Mouse (Mus musculus) thymus, postnatal 10 days (tissue): ENCODE measurements around the gene Shb.

ENCODE experiments used
- DNase-seq, 2 experiments: peaks; one replicate each; pipeline ENCODE4 v3.0.0; 2021; ENCODE audit warnings: low spot score in 2 of 2

Shb gene

GRCm38 (mm10) chr4:45527562-45528354, 4.5 kb downstream of the Shb start:
- peak in 1 of 2 experiments; percentile 17 for DNase-seq

DNA sequence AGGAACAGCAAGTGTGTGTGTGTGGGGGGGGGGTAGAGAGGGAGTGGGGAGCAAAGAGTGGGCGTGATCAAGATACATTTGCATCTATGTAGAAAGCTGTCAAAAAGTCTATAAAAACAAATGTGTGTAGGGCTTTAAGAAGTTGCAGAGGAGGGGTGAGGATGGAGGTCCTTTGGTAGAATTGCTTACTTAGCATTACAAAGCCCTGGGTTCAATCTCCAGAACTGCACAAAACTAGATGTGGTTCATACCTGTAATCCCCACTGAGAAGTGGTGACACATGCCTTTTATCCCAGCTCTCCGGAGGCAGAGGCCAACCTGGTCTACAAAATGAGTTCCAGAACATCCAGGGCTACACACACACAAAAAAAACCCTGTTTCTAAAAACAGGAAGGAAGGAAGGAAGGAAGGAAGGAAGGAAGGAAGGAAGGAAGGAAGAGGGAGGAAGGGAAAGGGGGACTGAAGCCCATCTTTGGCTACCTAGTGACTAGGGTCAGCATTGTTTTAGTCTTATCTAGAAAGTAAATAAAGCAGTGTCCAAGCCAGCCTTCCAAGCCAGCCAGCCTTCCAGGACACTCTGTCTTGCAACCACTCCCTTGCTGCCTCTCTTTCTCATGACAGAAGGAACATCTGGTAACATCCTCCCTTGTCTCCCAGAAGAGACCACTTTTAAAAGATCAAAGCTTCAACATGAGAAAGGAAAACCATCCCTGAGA, 5.3 kb downstream of the Shb start:
- DNase-seq = no peak

- no peak for DNase-seq
Observed at GRCm38 (mm10) chr4:45526175-45526574, 6.1 kb downstream of the Shb start.

GRCm38 (mm10) chr4:45525541-45525940, 6.7 kb downstream of the Shb start:
- no peak for DNase-seq

- DNase-seq = no peak
Observed at GRCm38 (mm10) chr4:45524602-45525001, 7.7 kb downstream of the Shb start.

DNA sequence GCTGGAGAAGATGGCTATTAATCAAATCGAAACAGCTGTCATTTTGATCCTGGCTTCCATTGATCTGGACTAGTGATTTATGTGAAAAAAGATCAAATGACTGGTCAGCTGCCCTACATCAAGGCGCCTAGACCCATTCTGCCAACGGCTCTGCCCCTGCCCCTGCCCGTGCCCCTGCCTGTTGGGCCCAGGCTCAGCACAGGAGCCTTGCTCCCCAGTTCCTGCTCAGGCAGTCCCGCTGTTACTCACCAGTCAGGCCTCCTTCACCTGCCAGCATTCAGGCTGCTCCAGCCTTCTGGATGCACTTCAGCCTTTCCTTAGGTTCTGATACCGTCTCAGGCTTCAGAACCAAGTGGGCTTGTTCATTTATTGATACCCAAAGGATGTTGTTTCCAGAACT, 8.9 kb downstream of the Shb start:
- no peak for DNase-seq

DNA sequence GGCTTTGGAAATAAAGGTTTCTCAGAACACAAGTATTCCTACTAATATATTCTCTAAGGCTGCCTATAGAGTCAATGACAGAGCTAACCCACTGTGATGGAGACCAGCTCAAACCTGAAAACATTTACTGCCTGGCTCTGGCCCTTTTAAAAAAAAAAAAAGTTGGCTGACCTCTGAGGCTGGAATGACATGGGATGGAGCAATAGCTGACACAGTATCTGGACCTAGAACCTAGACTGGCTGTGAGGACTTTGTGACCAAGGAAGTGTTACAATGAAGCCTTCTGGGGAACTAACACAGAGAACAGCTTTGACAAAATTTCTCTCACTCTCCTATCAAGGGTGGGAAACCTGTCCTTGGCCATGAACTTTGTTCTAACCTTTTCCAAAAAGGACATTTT, 9.3 kb downstream of the Shb start:
- DNase-seq = no peak

DNA sequence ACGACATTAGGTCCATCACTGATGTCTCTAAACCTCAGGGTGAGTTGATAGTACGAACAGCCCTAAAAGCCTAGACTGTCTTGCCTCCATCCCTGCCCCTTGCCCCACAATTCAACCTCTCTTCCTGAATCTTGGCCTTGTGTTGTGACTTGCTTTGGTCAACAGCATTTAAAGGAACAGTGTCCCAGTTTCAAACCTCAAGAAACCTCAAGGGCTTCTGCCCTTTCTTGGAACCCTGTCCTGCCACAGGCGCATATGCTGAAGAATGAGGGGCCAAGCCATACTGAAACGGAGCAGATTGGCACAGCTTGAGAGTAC, 9.7 kb downstream of the Shb start:
- DNase-seq = no peak

DNA sequence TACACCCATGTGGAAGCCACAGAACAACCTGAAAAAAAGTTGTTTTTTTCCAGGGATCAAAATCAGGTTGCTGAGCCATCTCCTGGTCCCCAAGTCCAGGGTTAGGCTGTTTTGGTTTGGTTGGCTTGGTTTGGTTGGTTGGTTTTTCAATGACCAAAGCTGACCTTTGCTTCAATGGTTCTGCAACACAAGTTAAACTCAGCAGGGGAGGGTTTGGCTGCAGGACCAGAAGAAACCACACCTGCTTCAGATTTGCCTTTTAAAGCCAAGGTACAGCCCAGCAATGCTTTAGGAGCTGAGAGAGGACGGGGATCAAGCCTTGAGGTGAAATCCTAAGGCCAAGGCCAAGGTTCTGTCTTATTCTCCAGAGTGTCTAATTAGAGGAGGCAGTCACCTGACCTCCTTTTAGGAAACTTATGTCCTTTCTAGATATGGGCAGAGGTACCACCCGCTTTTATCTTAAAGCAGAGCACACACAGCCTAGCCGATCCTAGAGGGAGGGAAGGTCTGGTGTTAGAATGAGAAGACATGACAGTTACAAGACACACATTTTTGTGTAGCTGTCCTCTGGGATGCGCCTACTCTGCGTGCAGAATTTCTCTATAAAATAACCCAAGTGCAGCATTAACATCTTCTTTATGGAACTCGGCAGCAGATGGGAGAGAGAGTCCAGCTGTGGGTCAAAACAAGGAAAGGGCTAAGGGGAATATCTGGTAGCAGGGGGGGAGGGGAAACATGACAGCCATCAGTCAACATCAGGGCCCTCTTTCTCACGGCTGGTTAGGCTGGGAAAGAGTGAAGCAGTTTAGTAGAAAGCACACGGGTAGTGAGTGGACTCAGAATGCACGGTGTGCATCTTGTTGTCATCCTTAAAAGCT, 10.3 kb downstream of the Shb start:
- DNase-seq = no peak

GRCm38 (mm10) chr4:45520375-45520774, 11.9 kb downstream of the Shb start:
- DNase-seq = no peak

GRCm38 (mm10) chr4:45517399-45517798, 14.9 kb downstream of the Shb start:
- no peak for DNase-seq

- DNase-seq = no peak
Observed at GRCm38 (mm10) chr4:45515894-45516293, 16.4 kb downstream of the Shb start.

DNA sequence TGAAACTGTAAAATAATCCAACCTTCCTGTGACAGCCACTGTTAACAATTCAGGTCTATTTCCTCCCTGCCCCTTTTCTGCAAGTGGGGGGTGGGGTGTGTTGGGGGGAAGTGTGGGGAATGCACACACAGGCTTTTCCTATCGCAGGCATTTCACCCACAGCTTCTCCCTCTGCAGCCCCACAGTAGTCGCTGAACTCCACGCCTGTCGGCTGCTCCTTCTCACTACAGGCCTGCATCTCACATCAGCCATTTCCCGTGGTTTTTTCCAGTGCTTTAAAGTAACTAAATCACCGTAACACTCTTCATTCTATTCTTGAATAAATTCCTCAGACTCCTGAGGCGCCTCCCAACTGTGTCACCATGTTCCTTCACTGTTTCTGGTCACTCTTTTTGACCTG, 17.9 kb downstream of the Shb start:
- DNase-seq = no peak

- no peak for DNase-seq
Observed at GRCm38 (mm10) chr4:45513791-45514293, 18.4 kb downstream of the Shb start.

DNA sequence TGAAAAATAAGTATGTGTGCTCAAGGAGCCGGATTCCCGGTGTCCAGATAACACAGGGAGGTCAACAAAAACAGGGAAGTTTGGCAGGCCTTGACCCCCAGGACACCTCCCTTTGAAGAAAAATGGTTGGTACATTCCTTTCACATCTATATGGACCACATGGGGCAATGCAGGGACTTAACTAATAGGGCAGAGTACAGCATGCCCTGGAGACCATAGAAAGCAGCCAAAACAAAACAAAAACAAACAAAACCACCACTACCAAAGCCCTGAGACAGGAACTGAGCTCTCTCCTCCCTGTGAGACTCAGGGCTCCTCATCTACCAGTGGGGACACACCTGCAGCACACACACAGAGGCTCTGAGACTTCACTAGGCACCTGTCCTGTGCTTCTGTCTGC, 18.9 kb downstream of the Shb start:
- no peak for DNase-seq

DNA sequence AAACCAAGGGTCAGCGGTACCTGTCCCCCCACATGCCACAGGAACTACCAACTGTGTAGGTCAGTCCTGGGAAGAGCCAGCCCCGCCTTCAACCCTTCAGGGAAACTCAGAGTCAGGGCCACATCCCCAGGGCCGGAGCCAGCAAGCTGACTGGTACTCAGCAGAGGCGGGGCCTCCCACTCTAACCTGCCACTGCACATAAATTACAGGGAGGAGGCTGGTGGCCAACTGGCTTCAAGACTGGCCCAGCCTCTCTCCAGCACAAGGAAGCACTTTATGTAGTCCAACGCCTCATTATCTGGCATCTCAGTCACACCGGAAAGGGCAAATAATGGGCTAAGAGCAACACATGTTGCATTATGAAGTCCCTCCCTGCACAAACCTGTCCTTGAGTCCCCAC, 22.1 kb downstream of the Shb start:
- DNase-seq = no peak

DNA sequence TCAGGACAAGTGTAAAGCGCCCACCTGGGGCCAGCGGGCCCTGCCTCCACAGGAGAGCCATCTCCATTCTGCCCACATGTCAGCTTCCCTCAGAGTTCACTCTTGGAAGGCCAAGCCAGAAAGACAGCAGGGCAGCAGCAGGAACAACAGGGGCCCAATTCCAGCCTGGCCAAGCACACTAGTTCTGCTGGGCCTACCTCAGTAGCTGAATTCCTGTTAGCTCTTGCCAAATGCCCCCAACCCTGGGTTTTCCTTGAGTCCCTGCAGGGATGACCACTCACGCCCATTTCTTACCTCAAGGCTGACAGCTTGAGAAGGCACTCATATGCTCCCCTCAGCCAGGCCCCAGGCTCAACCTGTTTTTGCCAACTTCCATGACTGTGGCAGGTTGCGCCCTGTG, 22.9 kb downstream of the Shb start:
- no peak for DNase-seq

- DNase-seq = no peak
Observed at GRCm38 (mm10) chr4:45508469-45508868, 23.8 kb downstream of the Shb start.

GRCm38 (mm10) chr4:45507476-45507875, 24.8 kb downstream of the Shb start:
- no peak for DNase-seq

DNA sequence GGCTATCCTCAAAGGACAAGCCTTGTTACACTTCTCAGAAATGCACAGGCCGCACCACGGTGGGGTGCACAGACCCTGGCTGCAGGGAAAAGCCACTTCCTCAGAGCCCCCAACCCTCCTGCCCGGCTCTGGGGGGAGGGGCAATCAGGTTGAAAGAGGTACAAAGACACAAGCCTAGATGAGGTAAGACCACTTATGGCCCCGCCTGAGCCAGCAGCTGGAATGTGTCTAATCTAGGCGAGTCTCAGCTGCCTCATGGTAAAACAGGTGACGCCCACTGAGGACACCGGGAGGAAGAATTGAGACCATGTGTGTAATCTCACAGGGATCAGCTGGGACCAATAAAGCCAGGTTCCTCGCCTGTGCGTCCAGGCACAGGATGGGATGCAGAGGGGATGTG, 25.2 kb downstream of the Shb start:
- no peak for DNase-seq

DNA sequence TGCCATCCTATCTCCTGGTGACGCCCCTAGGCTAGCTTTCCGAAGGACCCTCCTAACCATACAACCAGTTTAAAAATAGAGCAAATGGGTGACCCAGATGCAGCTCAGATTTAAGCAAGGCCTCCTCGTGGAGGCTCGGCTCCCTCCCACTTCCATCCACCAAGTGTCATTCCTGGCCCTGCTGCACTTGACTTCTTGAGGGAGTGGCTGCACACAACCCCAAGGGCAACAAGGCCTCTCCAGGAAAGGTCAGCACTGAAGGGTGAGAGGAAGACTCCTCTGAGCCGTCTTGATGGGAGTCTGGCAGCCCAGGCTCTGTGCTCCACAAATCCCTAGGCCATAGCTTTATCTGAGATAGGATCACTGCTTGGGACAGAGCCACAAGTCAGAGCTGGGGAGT, 25.7 kb downstream of the Shb start:
- no peak for DNase-seq

GRCm38 (mm10) chr4:45505671-45506070, 26.6 kb downstream of the Shb start:
- no peak for DNase-seq
